Mouse (Mus musculus) E14TG2a.4 (cell line): Measurements from ENCODE around the gene Sgms1.
A peak's percentile ranks its signal among the peaks of the same experiment; 100 is the strongest.

ENCODE experiments used
- CTCF ChIP-seq: conservative IDR thresholded peaks from 2 replicates; pipeline ENCODE4 v1.5.1; 2014; ENCODE audit warnings: low read length
- NANOG ChIP-seq: IDR thresholded peaks from 2 replicates; pipeline ENCODE4 v1.6.1; 2014; ENCODE audit warnings: borderline replicate concordance, low read length, mixed read lengths
- POU5F1 ChIP-seq: IDR thresholded peaks from 2 replicates; pipeline ENCODE4 v1.6.1; 2014; ENCODE audit warnings: low read length, borderline replicate concordance

- peak; percentile 31; the same call in 1 of the 2 replicates for TF ChIP-seq CTCF
- TF ChIP-seq NANOG, result no peak
- no peak for TF ChIP-seq POU5F1
Observed at GRCm38 (mm10) chr19:32320366-32320666, 69.2 kb downstream of the Sgms1 start.
